8 mouse cellular contexts compared by ENCODE assay signal in genomic region chr14:27337156-27337555, GRCm38 (mm10).
DNase-seq lines count a peak whose midpoint lies in the region; ATAC-seq lines count a peak whose summit lies in the region.

No protein-coding gene starts in this region.

- H3K9ac ChIP-seq in lung, embryonic 15.5 days = no peak overlapping the region
- no peak overlapping the region for H3K9ac ChIP-seq in hindbrain, embryonic 12.5 days
- no peak overlapping the region for H3K9ac ChIP-seq in neural tube, embryonic 13.5 days

- H3K4me1 ChIP-seq in lung, embryonic 15.5 days = 0 out of 2 replicates have a peak, but pooled peaks cover 13% of the 10 kb centered on the region
- peaks cover 14% of the 10 kb centered on the region for H3K4me1 ChIP-seq in hindbrain, embryonic 12.5 days
- peaks cover 16% of the 10 kb centered on the region for H3K4me1 ChIP-seq in neural tube, embryonic 13.5 days (replicated peaks)

- H3K4me2 ChIP-seq in lung, embryonic 15.5 days = peak overlapping the region; percentile 99
- peak overlapping the region; percentile 92 for H3K4me2 ChIP-seq in hindbrain, embryonic 12.5 days (replicated peaks)
- H3K4me2 ChIP-seq in neural tube, embryonic 13.5 days = peak overlapping the region; percentile 92

- WGBS in lung, embryonic 15.5 days = 43% methylated on average over 6 of the region's 6 CpGs
- WGBS in hindbrain, embryonic 12.5 days = 60% methylated on average over 6 of the region's 6 CpGs
- WGBS in neural tube, embryonic 13.5 days = 68% methylated on average over 6 of the region's 6 CpGs

- DNase-seq in cerebellum, adult 18-20 months = peak; percentile 45 to 56
- DNase-seq in lung, postnatal 25 days (ENCODE audit: low spot score) = no peak
- no peak for DNase-seq in ovary, postnatal 10 days (ENCODE audit: low spot score)

- H3K27me3 ChIP-seq in lung, embryonic 15.5 days = peaks cover 23% of the 10 kb centered on the region
- H3K27me3 ChIP-seq in hindbrain, embryonic 12.5 days = peaks cover 39% of the 10 kb centered on the region
- H3K27me3 ChIP-seq in neural tube, embryonic 13.5 days = peaks cover 40% of the 10 kb centered on the region

- no peak for ATAC-seq in cerebellum, adult (ENCODE audit: insufficient number of reproducible peaks, low FRiP score, low TSS enrichment)
- ATAC-seq in lung, embryonic 15.5 days (ENCODE audit: borderline replicate concordance, extremely low read depth, low FRiP score, low TSS enrichment) = no peak
- ATAC-seq in hindbrain, embryonic 12.5 days (ENCODE audit: low FRiP score) = no peak
- no peak for ATAC-seq in neural tube, embryonic 13.5 days (ENCODE audit: low read depth)
- ATAC-seq in granulocyte monocyte progenitor cell, adult 5-6 weeks (replicated peaks; ENCODE audit: poor library complexity, severe bottlenecking) = no peak

- H3K9me3 ChIP-seq in lung, embryonic 15.5 days = no peaks in the 10 kb centered on the region
- H3K9me3 ChIP-seq in hindbrain, embryonic 12.5 days (replicated peaks) = no peaks in the 10 kb centered on the region
- no peaks in the 10 kb centered on the region for H3K9me3 ChIP-seq in neural tube, embryonic 13.5 days

- peak overlapping the region; percentile 55; the same call in 1 of the 2 replicates for H3K4me3 ChIP-seq in lung, embryonic 15.5 days
- H3K4me3 ChIP-seq in hindbrain, embryonic 12.5 days = peak overlapping the region; percentile 52
- H3K4me3 ChIP-seq in neural tube, embryonic 13.5 days = no peak overlapping the region

- H3K27ac ChIP-seq in lung, embryonic 15.5 days = no peak overlapping the region
- no peak overlapping the region for H3K27ac ChIP-seq in hindbrain, embryonic 12.5 days
- H3K27ac ChIP-seq in neural tube, embryonic 13.5 days (replicated peaks) = no peak overlapping the region

- H3K36me3 ChIP-seq in lung, embryonic 15.5 days = no peaks in the 10 kb centered on the region
- no peaks in the 10 kb centered on the region for H3K36me3 ChIP-seq in hindbrain, embryonic 12.5 days
- no peaks in the 10 kb centered on the region for H3K36me3 ChIP-seq in neural tube, embryonic 13.5 days

Comparison
In these comparisons a context has a peak if more than half of its experiments do, and no peak if none do; other contexts are left out.
1. DNase-seq: peak in cerebellum, adult 18-20 months (2 of 2); none in lung, postnatal 25 days (single experiment) and ovary, postnatal 10 days (single experiment).
2. Peak in every context shown above with its lines, with median percentiles within 50 percentile points of each other: H3K4me2 ChIP-seq.